Mouse (Mus musculus) intestine, embryonic 14.5 days (tissue): ENCODE results near the gene Zfp790. TPM values are rescaled to one million over a fixed set of nuclear protein-coding genes. Genes with fewer than 3 reads are reported as not detected.

Experiments
- ATAC-seq: fragments of 200-750 bp; cut with Nextera tagmentation; replicated peaks from 2 replicates; pipeline ENCODE4 v1.8.0; 2017; ENCODE audit warnings: low read depth, moderate number of reproducible peaks, moderate TSS enrichment, moderate library complexity; ENCODE audit not compliant: low FRiP score, low TSS enrichment
- DNase-seq: peaks from one replicate; pipeline ENCODE4 v3.0.0-alpha.2; 2018; ENCODE audit warnings: low spot score
- H3K27ac ChIP-seq: fragments of 300-500 bp; sonication (generic); 2 replicates; pipeline ENCODE4 v1.5.1; 2014; ENCODE audit warnings: low read depth, mild to moderate bottlenecking, control low read depth
- H3K27me3 ChIP-seq: fragments of 300-500 bp; sonication (generic); replicated peaks from 2 replicates; pipeline ENCODE4 v1.6.1; 2014; ENCODE audit warnings: low read length, control low read depth; ENCODE audit not compliant: control insufficient read depth, insufficient read depth
- H3K36me3 ChIP-seq: fragments of 300-500 bp; sonication (generic); 2 replicates; pipeline ENCODE4 v1.6.1; 2014; ENCODE audit warnings: low read length, control low read depth; ENCODE audit not compliant: control insufficient read depth, insufficient read depth
- H3K4me1 ChIP-seq: fragments of 300-500 bp; sonication (generic); replicated peaks from 2 replicates; pipeline ENCODE4 v1.6.1; 2014; ENCODE audit warnings: low read length, control low read depth, mixed read lengths; ENCODE audit not compliant: control insufficient read depth, insufficient read depth
- H3K4me2 ChIP-seq: fragments of 300-500 bp; sonication (generic); 2 replicates; pipeline ENCODE4 v1.6.1; 2014; ENCODE audit warnings: low read length
- H3K4me3 ChIP-seq: fragments of 300-500 bp; sonication (generic); 2 replicates; pipeline ENCODE4 v1.5.1; 2014; ENCODE audit warnings: low read depth, low read length, control low read depth, mixed read lengths
- H3K9ac ChIP-seq: fragments of 300-500 bp; sonication (generic); 2 replicates; pipeline ENCODE4 v1.6.1; 2014; ENCODE audit warnings: mild to moderate bottlenecking, low read length
- H3K9me3 ChIP-seq: fragments of 300-500 bp; sonication (generic); 2 replicates; pipeline ENCODE4 v1.6.1; 2016; ENCODE audit warnings: low read length, control low read depth; ENCODE audit not compliant: control insufficient read depth
- WGBS: fragments of 180-500 bp; shearing (Covaris S2); extraction: QIAGEN DNeasy Blood & Tissue Kit; methylation state at CpG from one replicate; pipeline ENCODE4 v1.1.7; 2014; 5-methylcytosine and 5-hydroxymethylcytosine counted together
- polyA plus RNA-seq: library from polyadenylated mRNA; unstranded; fragments of >200 nt; fragmentation: Nextera tagmentation; extraction: Ambion mirVana; gene quantifications from 2 replicates; pipeline ENCODE4 v1.2.1, GENCODE M21; 2014

Gene Zfp790
- 11.9 and 15.4 TPM in 2 replicates for polyA plus RNA-seq

GRCm38 (mm10) chr7:29815910-29816429 is at the start of gene Zfp790:
Gene Zfp790, plus strand, starts transcription at chr7:29816114.
- no peaks in the 10 kb centered on the region for H3K9me3 ChIP-seq
- peak; percentile 90 for DNase-seq
- peaks cover 18% of the 10 kb centered on the region for H3K4me1 ChIP-seq
- no peaks in the 10 kb centered on the region for H3K27me3 ChIP-seq
- H3K4me3 ChIP-seq: peak within 1 kb of the TSS; percentile 81
- H3K4me2 ChIP-seq: peak within 1 kb of the TSS; percentile 88
- 0 out of 2 replicates have a peak, but pooled peaks cover 3% of the 10 kb centered on the region for H3K36me3 ChIP-seq
- WGBS: under 1% methylated on average over 26 of the region's 26 CpGs
- peak within 1 kb of the TSS; percentile 84 for H3K27ac ChIP-seq
- peak; percentile 96 for ATAC-seq
- peak within 1 kb of the TSS; percentile 64 for H3K9ac ChIP-seq

GRCm38 (mm10) chr7:29767058-29767686 is 48.7 kb upstream of the Zfp790 start:
- WGBS: under 1% methylated on average over 15 of the region's 15 CpGs
- H3K27ac ChIP-seq: peak overlapping the region; percentile 73; the same call in 1 of the 2 replicates
- H3K4me3 ChIP-seq: peak overlapping the region; percentile 62
- H3K9ac ChIP-seq: peak overlapping the region; percentile 45
- DNase-seq: peak; percentile 88
- no peaks in the 10 kb centered on the region for H3K9me3 ChIP-seq
- peak; percentile 57 for ATAC-seq
- peak overlapping the region; percentile 76 for H3K4me2 ChIP-seq
- H3K4me1 ChIP-seq: peaks cover 7% of the 10 kb centered on the region; the same call in 1 of the 2 replicates
- H3K27me3 ChIP-seq: no peaks in the 10 kb centered on the region
- peaks cover 11% of the 10 kb centered on the region; the same call in 1 of the 2 replicates for H3K36me3 ChIP-seq

DNA sequence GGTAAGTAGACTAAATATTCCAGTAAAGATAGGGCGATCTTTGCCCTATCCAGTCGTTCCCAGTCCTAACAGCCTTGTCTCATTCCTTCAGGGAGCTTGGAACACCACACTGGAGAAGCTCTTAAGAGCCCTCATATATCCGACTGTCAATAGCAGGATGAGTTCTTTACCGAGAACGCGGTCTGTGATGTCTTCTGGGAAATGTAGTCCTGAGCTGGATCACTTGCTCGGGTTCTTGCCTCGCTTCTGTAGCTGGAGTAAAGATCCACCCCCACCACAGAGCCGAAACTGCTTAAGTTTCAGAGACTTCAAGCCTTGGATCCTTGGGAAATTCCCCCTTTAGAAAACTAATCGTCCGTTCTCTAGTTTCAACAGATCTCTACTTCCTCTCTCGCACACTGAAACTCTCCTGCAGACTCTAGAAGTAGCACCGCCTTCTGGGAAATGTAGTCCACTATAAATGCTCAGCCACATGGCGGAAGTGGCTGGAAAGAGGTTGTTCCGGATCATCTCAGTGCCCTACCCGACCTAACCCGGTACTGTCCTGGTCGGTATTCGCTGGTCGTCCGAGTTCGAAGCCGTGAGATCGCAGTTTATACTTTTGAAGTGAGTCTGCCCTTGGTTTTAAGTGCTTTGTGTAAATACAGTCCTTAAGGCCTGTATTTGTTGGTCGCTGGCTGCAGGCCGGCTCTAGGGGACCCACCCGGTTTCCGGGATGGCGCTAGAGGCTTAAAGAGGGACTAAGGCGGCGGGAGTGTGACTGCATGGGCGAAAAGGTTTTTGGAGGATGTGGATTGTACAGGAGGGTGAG is 47.6 kb upstream of the Zfp790 start, which contains the start of gene Zfp84:
TSS of gene Zfp84 (plus strand) at position 463 of the 811 bp plus-strand sequence.
- Histone ChIP-seq H3K9me3 (no peaks in the 10 kb centered on the region), H3K4me3 (peak within 1 kb of the TSS; percentile 62), H3K27me3 (no peaks in the 10 kb centered on the region), H3K4me1 (peaks cover 7% of the 10 kb centered on the region; the same call in 1 of the 2 replicates), H3K9ac (peak within 1 kb of the TSS; percentile 55), H3K4me2 (peak within 1 kb of the TSS; percentile 76), H3K36me3 (peaks cover 20% of the 10 kb centered on the region), H3K27ac (peak within 1 kb of the TSS; percentile 73)
- DNase-seq (peak; percentile 91), ATAC-seq (peak; percentile 94)
- WGBS: under 1% methylated on average over 32 of the region's 32 CpGs

DNA sequence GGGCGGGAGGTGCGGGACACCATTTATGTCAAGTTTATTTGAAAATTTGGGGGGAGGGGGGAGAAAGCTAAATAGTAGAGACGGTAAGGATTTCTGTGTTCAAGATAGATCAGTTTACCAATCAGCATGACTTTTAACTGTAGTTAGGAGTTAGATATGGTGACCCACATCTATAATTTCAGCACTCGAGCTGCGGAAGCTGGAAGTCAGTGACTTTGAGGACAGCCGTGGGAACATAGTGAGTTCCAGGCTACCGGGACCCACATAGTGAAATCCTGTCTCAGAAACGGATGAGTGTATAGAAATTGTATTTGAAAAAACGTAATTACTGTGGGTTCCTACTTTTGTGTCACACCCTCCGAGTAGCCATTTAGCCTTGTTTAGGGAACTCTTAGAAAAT is 46.9 kb upstream of the Zfp790 start:
- no peak for DNase-seq
- Histone ChIP-seq H3K36me3 (peaks cover 27% of the 10 kb centered on the region), H3K4me3 (peak overlapping the region; percentile 62), H3K27me3 (no peaks in the 10 kb centered on the region), H3K4me2 (peak overlapping the region; percentile 67), H3K27ac (peak overlapping the region; percentile 73; the same call in 1 of the 2 replicates), H3K9me3 (no peaks in the 10 kb centered on the region), H3K9ac (peak overlapping the region; percentile 55), H3K4me1 (peaks cover 7% of the 10 kb centered on the region; the same call in 1 of the 2 replicates)
- no peak for ATAC-seq
- WGBS: 6% methylated on average over 10 of the region's 10 CpGs

GRCm38 (mm10) chr7:29773503-29773902 is 42.4 kb upstream of the Zfp790 start:
- no peak overlapping the region for H3K4me2 ChIP-seq
- H3K27ac ChIP-seq: no peak overlapping the region
- no peak overlapping the region for H3K9ac ChIP-seq
- H3K4me3 ChIP-seq: no peak overlapping the region
- DNase-seq (peak; percentile 13), ATAC-seq (no peak)
- peaks cover 7% of the 10 kb centered on the region; the same call in 1 of the 2 replicates for H3K4me1 ChIP-seq
- H3K36me3 ChIP-seq: peaks cover 72% of the 10 kb centered on the region
- no peaks in the 10 kb centered on the region for H3K27me3 ChIP-seq
- H3K9me3 ChIP-seq: 0 out of 2 replicates have a peak, but pooled peaks cover 5% of the 10 kb centered on the region
- WGBS: 90% methylated on average over 7 of the region's 7 CpGs

GRCm38 (mm10) chr7:29774371-29774770 is 41.5 kb upstream of the Zfp790 start:
- Histone ChIP-seq H3K4me1 (peaks cover 5% of the 10 kb centered on the region; the same call in 1 of the 2 replicates), H3K9ac (no peak overlapping the region), H3K4me3 (no peak overlapping the region), H3K27me3 (no peaks in the 10 kb centered on the region), H3K27ac (no peak overlapping the region), H3K36me3 (peaks cover 80% of the 10 kb centered on the region), H3K4me2 (no peak overlapping the region), H3K9me3 (0 out of 2 replicates have a peak, but pooled peaks cover 5% of the 10 kb centered on the region)
- 96% methylated on average over 3 of the region's 3 CpGs for WGBS
- peak; percentile 24 for DNase-seq
- ATAC-seq: no peak

DNA sequence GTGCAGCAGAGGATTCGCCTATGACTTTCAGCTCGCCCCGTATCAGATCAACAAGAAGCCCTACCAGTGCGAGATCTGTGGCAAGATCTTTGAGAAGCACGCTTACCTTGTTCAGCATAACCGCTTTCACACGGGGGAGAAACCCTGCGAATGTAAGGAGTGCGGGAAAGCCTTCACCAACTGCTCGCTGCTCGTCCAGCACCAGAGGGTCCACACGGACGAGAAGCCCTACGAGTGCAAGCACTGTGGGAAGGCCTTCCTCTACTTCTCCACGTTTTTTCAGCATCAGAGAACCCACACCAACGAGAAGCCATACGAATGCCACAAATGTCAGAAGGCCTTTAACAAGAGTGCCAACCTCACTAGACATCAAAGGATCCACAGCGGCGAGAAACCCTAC is 39.3 kb upstream of the Zfp790 start:
- Histone ChIP-seq H3K27ac (no peak overlapping the region), H3K9ac (no peak overlapping the region), H3K9me3 (0 out of 2 replicates have a peak, but pooled peaks cover 5% of the 10 kb centered on the region), H3K4me1 (no peaks in the 10 kb centered on the region), H3K27me3 (no peaks in the 10 kb centered on the region), H3K4me3 (no peak overlapping the region), H3K36me3 (peaks cover 83% of the 10 kb centered on the region), H3K4me2 (no peak overlapping the region)
- WGBS: 96% methylated on average over 19 of the region's 19 CpGs
- DNase-seq (no peak), ATAC-seq (no peak)

DNA sequence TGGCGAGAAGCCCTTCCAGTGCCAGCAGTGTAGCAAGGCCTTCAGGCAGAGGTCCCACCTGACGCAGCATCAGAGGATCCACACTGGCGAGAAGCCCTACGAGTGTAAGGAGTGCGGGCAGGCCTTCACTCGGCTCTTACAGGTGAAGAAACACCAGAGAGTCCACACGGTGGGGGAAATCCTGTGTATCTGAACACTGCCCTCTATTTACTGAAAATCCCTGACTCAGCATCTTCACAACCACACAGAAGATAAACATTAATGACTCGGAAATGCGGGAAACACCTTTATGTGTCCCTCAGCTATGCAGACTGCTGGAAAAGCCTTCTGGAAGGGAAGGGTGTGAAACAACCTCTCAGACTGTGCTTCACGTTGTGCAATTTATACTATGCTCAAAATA is 38.5 kb upstream of the Zfp790 start:
- no peak for DNase-seq
- Histone ChIP-seq H3K4me2 (no peak overlapping the region), H3K27ac (no peak overlapping the region), H3K4me3 (no peak overlapping the region), H3K27me3 (no peaks in the 10 kb centered on the region), H3K36me3 (peaks cover 77% of the 10 kb centered on the region), H3K4me1 (no peaks in the 10 kb centered on the region), H3K9me3 (0 out of 2 replicates have a peak, but pooled peaks cover 5% of the 10 kb centered on the region), H3K9ac (no peak overlapping the region)
- 94% methylated on average over 10 of the region's 10 CpGs for WGBS
- no peak for ATAC-seq
